Mouse (Mus musculus) ZHBTc4 (cell line): Measurements from ENCODE around the gene Calcoco2.
"Not testable (repeated sequence)": the region's sequence is repeated elsewhere in the genome, so short reads cannot be mapped to it uniquely, and the experiment has no call there.

Experiments used
- DNase-seq: peaks from one replicate; pipeline ENCODE4 v3.0.0-alpha.2; 2011; ENCODE audit warnings: low read depth, low spot score

Calcoco2 gene

DNA sequence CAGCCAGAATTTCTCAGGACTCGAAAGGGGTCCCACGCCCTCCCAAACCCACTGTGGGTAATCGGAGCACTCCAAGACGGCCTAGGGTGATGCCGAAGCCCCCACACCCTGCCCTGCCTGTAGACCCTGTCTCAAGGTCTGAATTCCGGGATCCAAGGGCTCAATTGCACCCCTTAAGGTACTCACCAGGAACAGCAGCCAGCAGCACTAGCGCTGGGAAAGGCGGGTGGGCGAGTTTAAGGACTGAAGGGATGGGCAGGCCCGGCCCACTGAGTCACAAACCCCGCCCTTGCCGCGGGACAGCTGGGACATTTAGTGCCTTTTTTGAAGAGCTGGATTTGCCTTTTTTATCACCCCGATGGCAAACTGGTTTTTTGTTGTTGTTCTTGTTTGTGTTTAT, at the start of gene Calcoco2:
Gene Calcoco2, minus strand, starts transcription at position 214 of the 400 bp plus-strand sequence.
- DNase-seq, result peak; percentile 96

DNA sequence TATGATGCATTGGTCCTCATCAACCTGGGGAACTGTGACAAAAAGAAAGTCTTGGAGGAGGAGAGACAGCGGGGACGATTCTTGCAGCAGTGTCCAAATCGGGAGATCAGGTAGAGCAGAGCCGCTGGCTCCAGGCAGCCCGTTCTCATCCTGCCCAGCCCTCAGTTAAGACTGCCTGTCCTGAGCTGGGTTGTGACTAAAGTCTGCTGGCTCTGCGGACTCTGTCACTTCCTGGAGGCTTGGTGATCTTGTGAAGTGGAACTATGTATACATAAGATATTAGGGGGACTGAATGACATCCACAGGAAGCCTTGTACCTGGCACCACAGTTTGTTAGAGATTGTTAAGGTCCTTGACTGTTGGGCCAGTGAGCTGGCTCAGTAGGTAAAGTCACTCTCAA, 35.7 kb upstream of the Calcoco2 start:
- DNase-seq, result no peak

DNA sequence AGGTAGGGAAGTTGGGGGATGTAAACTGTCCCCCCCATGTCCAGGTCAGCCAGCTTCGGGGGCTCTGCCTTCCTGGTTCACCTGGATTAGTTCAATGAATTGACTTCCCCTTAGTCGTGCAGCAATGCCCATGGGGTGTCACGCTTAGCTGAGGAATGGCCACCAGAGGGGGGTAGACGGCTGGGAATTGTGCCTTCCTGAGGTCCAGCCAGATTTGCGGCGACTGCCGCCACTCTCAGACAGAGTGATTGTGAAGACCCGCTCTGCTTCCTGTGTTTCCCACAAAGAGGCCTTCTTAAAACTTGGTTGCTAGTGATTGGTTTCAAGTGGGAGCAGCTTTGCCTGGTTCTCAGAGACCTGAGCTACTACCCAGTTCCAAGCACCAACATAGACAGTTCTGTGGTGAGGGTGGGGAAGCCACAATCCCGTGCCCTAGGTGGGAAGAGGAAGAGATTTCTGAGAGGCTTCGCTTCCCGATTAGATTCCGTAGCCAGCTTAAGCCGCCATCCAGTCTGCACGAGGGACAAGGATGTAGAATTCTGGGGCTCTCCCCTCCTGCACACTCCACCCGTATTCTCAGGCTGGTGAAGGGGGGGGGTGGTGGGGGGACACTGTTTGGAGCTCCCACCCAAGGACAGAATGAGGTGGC, 34.0 kb upstream of the Calcoco2 start:
- peak; percentile 91 for DNase-seq

DNA sequence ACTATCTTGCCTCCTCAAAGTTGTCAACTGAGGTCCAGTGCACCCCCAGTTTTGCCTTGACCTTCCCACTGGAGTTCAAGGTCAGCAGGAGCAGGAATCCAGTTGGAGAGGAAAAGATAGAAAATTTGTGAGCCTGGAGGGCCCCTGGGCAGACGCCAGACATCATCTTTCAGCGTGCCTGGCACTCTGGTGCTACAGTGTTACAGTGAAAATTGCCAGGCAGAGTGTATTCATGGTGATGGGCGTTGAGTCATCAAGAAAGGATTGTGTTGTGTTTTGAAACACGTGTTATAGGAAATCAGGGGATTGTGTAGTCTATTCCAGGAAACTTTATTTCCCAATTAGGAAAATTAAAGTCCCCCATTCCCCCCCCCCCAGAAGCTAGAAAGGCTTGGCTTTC, 32.0 kb upstream of the Calcoco2 start:
- DNase-seq, result no peak

DNA sequence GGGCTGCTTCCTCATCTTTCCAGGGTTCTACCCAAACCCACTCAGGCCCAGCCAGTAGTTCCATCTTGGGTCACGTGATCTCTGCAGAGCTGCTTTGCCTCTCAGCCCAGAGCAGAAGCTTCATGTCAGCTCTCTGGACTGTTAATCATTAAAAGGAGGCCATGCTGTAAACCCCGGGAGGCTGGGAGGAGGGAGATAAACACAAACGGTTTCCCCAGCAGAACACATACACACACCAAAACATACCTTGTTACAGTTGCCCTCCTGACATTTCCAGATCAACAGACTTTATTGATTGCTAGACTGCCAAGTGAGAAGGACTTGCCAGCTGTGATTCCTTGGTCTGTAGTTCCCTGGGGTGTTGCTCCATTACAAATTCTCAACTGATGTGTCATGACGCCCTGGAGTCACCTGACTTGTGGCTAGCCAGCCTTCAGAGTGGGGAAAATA, 29.0 kb upstream of the Calcoco2 start:
- DNase-seq, result no peak

DNA sequence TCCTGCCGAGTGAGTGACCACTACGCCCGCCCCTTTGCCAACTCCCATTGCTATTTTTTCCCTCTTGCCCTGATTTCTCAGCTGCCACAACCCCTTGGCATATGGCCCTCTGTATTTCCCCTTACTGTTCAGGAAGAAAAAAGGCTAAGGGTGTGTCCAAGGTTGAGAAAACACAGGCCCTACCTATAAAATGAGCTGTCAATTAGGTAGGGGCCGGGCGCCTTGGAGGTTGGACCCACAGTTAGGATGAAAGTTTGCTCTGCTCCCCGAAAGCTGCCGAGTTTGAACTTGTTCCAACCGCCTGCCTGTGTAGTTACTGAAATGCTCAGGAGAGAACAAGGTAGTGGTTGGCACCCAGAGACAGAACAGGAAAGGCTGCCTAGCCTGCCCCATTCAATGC, 24.1 kb upstream of the Calcoco2 start:
- DNase-seq, result no peak

DNA sequence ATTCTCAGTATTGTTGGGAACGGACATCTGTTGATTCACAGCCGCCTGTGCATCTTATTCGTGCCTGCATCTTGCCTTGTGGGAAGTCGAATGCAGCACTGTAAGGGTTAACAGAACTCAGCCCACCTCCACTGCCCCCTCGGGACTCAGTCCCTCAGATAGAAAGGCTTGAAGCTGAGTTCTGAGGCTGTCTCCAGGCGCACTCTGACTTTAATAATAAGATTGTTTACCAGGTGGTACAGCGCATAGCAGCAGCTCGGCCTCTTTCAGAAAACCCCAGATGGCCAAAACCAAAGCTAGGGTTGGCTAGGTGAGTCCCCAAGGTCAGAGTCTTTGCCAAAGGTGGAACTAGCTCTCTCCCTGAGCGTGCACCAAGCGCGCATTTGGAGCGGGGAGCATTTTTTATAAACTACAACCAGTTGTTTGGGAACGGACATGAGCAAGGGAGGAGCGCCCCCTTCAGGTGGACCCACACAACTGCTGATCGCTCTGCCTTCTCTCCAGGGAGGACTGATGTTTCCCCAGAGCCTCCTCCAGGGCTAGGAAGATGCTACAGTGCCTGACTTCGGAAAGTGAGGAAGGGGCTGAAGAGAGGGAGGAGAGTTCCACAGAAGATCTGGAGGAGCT, 21.6 kb upstream of the Calcoco2 start, which contains the start of gene Ttll6:
Gene Ttll6, plus strand, starts transcription at position 548 of the 627 bp plus-strand sequence.
- DNase-seq, result peak; percentile 93

DNA sequence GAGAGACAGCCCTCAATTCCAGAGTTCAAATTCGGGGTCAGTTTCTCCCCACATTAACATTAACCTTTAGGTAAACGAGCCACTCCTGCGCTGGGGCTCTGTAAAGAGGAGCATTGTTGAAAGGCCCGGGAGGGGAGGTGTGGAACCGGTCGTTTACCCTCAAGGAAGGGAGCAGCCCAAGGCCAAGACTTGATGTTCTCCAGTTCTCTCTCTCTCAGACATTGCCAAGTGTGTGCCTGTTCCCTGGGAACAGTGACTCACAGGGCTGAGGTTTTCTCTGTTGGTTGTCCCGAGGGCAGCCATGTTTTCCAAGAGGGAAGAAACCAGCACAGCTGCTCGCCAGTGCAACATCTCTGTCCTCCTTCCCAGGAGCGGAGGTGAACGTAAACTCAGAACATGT, 18.8 kb upstream of the Calcoco2 start:
- DNase-seq, result peak; percentile 79

DNA sequence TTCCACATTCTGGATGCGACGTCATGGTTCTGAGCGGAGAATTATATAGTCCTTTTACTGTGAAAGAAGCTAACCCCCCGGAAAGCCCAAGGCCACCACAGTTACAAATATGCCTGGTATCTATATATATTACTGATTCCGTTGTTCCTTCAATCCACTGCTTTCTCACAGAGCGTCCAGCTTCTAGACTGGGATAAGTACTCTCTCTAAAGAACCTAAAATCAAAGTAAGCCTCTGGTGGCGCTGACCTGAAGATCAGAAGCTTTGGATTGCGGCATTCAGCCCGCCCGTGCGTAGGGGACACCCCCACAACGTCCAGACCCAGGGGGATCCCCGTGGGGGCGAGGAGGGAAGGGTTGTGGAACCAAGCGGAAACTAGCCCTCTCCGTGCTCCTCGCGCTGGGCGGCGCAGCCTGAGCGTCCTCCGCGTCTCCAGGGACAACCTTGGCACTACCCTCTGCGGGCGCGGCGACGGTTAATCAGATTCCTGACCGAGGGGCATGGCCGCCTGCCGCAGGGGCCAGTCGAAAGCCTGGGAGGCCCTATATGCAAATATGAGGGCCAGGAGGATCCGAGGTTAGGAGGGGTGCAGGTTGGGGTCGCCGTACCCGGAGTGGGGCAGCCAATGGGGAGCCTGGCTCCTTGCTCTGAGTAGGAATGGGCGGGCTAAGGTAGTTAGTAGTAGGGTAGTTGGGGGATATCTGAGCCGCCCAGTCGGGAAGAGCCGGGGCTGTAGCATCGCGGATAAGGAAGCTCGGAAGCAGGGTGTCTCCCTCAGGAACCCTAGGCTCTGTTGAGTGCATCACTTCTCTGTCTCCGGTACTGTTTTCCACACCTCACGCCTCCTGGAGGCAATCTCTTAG, 12.5 kb upstream of the Calcoco2 start:
- peak; percentile 66 for DNase-seq

DNA sequence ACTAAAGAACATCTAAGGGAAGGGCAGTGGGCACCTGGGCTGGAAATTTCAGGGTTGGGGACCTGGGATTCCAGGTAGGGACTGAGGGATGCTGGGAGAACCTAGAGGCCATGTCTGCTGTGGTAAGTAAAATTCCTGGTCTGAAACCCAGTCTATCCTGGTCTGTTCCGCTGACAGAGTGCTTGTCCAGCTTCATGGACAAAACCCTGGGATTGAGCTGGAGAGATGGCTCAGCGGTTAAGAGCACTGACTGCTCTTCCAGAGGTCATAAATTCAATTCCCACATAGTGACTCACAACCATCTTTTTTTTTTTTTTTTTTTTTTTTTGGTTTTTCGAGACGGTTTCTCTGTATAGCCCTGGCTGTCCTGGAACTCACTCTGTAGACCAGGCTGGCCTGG, 11.0 kb upstream of the Calcoco2 start:
- not testable (repeated sequence) for DNase-seq

DNA sequence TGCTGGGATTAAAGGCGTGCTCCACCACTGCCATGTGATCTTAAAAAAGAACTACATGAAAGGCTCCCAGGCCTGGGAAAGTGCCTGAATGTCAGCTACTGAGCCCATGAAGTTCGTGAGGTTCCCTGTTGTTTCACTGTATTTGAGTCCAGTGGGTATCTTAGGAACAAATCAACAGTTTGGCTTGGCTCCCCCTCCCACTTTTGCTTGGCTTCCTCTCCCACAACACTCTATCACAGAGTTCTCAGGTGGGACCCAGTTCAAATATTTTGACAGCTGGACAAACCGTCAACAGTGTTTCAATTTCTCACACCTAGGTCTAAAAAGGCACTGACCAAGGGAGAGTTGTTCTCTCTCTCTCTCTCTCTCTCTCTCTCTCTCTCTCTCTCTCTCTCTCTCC, 7.6 kb upstream of the Calcoco2 start:
- no peak for DNase-seq

DNA sequence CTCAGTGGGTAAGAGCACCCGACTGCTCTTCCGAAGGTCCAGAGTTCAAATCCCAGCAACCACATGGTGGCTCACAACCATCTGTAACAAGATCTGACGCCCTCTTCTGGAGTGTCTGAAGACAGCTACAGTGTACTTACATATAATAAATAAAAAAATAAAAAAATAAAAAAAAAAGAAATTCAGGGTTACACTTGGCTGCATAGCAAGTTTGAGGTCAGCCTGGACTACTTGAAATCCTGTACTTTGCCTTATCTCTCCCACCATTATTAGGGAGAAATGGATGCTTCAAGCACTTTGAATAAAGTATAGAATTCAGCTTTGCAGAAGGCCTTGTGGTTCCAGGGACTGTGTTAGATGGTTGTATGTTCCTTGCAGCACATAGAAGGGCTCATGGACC, 5.2 kb upstream of the Calcoco2 start:
- DNase-seq, result not testable (repeated sequence)

DNA sequence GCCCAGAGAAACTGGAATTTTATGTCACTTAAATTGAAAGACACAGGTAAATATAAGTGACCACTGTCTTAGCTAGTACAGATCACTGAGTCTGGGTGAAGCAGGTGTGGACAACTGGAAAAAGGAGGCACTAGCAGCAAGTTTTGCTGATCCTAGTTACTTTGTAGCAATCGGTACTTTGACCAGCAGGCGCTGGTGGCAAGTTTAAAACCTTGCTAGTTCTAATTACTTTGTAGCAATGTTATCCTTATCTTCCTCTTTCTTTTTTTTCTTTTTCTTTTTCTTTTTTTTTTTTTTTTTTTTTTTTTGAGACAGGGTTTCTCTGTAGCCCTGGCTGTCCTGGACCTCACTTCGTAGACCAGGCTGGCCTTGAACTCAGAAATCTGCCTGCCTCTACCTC, 4.4 kb upstream of the Calcoco2 start:
- DNase-seq, result no peak

DNA sequence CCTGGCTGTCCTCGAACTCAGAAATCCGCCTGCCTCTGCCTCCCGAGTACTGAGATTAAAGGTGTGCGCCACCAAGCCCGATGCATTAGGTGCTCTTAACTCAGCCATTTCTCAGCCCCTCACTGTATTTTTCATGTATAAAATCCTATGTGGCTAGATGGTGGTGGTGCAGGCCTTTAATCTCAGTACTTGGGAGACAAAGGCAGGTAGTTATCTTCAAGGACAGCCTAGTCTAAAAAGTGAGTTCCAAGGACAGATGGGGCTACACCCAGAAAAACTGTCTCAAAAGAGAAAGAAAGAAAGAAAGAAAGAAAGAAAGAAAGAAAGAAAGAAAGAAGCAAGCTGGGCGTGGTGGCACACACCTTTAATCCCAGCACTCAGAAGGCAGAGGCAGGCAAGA, 3.7 kb upstream of the Calcoco2 start:
- peak; percentile 63 for DNase-seq

DNA sequence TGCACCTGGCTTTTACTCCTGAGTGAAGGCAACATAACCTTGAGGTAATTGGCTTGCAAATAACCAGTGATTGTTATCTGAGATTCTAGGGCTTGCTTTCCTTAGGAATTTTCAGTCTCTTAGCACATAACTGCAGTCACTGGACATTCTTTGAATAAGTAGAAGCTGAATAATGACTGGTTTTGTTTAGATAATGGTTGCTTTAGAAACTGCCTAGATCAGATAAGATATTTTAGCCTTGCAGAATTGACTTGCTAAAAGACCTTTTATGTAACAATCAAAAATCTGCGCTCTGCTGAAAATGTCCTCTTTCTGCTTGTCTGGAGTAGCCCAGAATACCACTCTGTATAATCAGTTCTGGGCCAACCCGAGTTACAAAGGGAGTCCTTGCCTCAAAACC, 2.3 kb upstream of the Calcoco2 start:
- peak; percentile 88 for DNase-seq

DNA sequence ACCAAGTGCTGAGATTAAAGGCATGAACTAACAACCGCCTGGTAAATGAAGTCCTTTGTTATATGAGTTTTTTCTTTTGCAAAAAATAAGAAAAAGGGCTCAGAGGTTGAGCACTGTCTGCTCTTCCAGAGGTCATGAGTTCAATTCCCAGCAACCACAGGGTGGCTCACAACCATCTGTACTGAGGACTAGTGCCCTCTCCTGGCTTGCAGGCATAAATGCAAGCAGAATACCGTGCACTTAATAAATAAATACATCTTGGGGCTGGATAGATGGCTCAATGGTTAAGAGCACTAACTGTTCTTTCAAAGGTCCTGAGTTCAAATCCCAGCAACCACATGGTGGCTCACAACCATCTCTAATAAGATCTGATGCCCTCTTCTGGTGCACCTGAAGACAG, 814 bp downstream of the Calcoco2 start:
- DNase-seq, result peak; percentile 79

DNA sequence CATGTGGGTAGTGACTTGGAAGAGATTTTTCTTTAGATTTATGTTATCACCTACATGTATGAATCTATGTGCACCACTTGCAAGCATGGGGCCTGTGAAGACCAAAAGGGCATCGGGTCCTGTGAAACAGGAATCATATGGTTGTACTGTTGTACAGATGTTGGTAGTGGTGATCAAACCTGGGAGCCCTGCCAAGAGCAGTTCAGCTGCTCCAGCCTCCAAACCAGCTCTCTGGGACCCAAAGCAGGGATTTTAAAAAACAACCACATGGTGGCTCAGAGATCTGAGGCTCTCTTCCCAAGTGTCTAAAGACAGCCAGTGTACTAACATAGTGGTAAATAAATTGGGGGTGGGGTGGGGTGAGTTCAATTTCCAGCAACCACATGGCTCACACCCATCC, 3.4 kb downstream of the Calcoco2 start:
- DNase-seq, result no peak

DNA sequence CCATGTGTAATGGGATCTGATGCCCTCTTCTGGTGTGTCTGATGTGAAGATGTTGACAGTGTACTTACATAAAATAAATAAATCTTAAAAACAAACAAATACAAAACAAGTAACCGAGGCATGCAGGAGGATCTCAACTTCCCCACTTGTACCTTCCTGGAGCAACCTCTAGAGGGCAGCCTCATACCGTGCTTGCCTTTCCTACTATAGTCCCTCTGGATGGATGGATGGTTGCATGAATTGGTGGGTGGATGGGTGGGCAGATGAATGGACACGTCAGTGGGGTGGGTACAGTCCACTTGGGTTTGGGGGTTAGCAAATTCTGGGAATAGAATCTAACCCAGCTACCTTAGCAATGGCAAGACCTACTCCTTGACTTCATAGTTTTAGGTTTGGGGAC, 18.4 kb downstream of the Calcoco2 start:
- peak; percentile 70 for DNase-seq

DNA sequence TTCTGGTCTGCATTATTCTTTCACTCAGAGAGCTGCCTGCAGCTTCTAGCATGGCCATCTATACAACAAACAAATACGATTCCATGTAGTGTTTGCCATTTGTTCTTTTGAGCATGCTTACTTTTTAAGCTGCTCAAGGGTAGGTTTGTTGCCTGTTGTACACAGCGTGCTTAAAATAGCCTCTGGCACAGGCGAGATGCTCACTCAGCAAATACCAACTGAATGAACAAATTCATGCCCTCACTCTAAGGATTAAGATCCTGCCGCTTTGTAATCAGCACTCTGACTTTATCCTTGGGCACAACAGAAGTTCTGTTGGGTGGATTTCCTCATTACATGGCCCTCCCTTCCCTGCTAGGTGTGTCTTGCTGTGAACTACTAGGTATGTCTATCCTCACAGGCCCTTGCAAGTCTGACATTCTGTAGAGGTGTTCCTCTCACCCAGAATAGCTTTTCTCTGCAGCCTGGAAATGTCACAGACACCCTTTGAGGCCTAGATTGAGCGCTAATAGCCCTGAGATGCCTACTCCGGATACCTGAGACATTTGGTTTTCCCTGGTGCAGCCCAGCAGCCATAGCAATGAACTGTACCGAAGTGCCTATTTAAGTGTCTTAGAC, 19.0 kb downstream of the Calcoco2 start:
- no peak for DNase-seq

DNA sequence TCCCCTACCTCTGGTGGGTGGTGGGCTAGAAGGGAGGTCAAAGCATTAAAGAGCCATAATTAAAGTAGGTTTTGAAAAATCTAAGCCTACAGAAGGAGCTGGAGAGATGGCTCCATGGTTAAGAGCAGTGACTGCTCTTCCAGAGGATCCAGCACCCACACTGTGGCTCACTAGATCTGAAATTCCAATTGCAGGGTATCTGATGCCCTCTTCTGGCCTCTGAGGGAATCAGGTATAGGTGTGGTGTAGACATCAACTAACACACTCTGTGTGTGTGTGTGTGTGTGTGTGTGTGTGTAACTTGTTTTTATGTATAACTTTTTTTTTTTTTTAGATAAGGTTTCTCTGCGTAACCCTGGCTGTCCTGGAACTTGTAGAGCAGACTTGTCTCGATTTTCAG, 20.7 kb downstream of the Calcoco2 start:
- peak; percentile 65 for DNase-seq

DNA sequence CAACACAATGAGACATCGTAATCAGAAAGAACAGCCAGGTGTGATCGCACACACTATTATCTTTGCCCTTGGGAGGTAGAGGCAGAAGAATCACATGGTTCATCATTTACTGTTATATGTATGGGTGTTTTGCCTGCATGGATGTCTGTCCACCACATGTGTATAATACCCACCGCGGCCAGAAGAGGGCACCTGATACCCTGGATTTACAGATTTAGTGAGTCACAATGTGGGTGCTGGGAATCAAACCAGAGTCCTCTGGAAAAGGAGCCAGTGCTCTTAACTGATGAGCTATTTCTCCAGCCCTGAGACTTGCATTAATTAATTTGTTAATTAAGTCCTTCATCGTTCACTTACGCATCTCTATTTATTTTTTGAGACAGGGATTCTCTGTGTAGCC, 23.8 kb downstream of the Calcoco2 start:
- peak; percentile 59 for DNase-seq

DNA sequence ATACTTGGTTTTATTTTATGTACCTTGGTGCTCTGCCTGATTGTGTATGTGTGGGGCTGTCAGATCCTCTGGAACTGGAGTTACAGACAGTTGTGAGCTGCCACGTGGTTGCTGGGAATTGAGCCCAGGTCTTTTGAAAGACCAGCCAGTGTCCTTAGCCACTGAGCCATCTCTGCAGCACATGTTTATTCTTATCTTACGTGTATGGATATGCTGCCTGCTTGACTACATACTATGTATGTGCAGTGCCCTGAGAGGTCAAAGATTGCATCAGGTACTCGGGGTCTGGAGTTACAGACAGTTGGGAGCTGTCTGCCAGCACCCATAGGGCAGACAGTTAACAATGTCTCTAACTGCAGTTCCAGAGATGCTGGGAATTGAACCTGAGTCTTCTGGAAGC, 29.1 kb downstream of the Calcoco2 start:
- no peak for DNase-seq
